Mouse (Mus musculus): ENCODE measurements around the gene Bet1l.
A peak's percentile ranks its signal among the peaks of the same experiment; 100 is the strongest.

The Bet1l gene

GRCm38 (mm10) chr7:140856785-140857549, 410 bp downstream of the Bet1l start, which contains the start of gene Ric8a:
Gene Ric8a, plus strand, starts transcription at chr7:140856957.
- peak; percentile 92 for DNase-seq

- DNase-seq: peak; percentile 95
These were observed 1.3 kb downstream of the Bet1l start, which contains the start of gene Gm45785 for GRCm38 (mm10) chr7:140855860-140856784. Gene Gm45785, minus strand, starts transcription at chr7:140856331.

GRCm38 (mm10) chr7:140855181-140855580, 2.2 kb downstream of the Bet1l start:
- no peak for DNase-seq

GRCm38 (mm10) chr7:140854483-140854882, 2.9 kb downstream of the Bet1l start:
- DNase-seq: no peak

GRCm38 (mm10) chr7:140853386-140853785, 4.0 kb downstream of the Bet1l start:
- peak; percentile 74 for DNase-seq

- DNase-seq: no peak
These were observed 5.5 kb downstream of the Bet1l start for GRCm38 (mm10) chr7:140851916-140852315.

GRCm38 (mm10) chr7:140848591-140848990, 8.8 kb downstream of the Bet1l start:
- DNase-seq: no peak

- DNase-seq: peak; percentile 64
These were observed 9.4 kb downstream of the Bet1l start, which contains the start of gene Odf3 for GRCm38 (mm10) chr7:140847755-140848580. Gene Odf3, plus strand, starts transcription at chr7:140847805.

- DNase-seq: no peak
These were observed 10.7 kb downstream of the Bet1l start for GRCm38 (mm10) chr7:140846676-140847075.

- no peak for DNase-seq
These were observed 11.7 kb downstream of the Bet1l start for GRCm38 (mm10) chr7:140845683-140846082.

- DNase-seq: peak; percentile 90
These were observed 12.3 kb downstream of the Bet1l start, which contains the start of gene Scgb1c1 for GRCm38 (mm10) chr7:140844905-140845665. Gene Scgb1c1, plus strand, starts transcription at chr7:140845547.

- DNase-seq: no peak
These were observed 13.6 kb downstream of the Bet1l start for GRCm38 (mm10) chr7:140843806-140844205.

- no peak for DNase-seq
These were observed 16.3 kb downstream of the Bet1l start for GRCm38 (mm10) chr7:140840750-140841735.

- DNase-seq: no peak
These were observed 17.8 kb downstream of the Bet1l start for GRCm38 (mm10) chr7:140839556-140839955.

- no peak for DNase-seq
These were observed 20.9 kb downstream of the Bet1l start for GRCm38 (mm10) chr7:140836243-140837115.

- DNase-seq: no peak
These were observed 21.7 kb downstream of the Bet1l start for GRCm38 (mm10) chr7:140835758-140836087.

- DNase-seq: peak; percentile 68
These were observed 22.2 kb downstream of the Bet1l start, which contains the start of gene Urah for GRCm38 (mm10) chr7:140834968-140835757. Gene Urah, plus strand, starts transcription at chr7:140835018.

- no peak for DNase-seq
These were observed 24.0 kb downstream of the Bet1l start for GRCm38 (mm10) chr7:140833341-140833740.

GRCm38 (mm10) chr7:140831447-140831846, 25.9 kb downstream of the Bet1l start:
- peak; percentile 20 for DNase-seq
